Mouse (Mus musculus) heart, embryonic 14.5 days (tissue): ENCODE data around the gene Tmem52b. TPM values are rescaled to one million over a fixed set of nuclear protein-coding genes. Genes with fewer than 3 reads are reported as not detected.

Experiments used
- ATAC-seq: fragments of 200-750 bp; cut with Nextera tagmentation; 2 replicates; pipeline ENCODE4 v1.8.0; 2017; ENCODE audit warnings: low read depth, moderate TSS enrichment; ENCODE audit not compliant: insufficient number of reproducible peaks, insufficient read depth, low FRiP score
- H3K27ac ChIP-seq, 2 experiments: fragments of 200-500 bp in 1 of 2; fragments of 300-500 bp in 1 of 2; sonication (generic) in 1 of 2; replicated peaks in 1 of 2; 2 replicates each; pipeline ENCODE4 v1.5.1; 2012 to 2014; ENCODE audit warnings: low read depth in 2 of 2, low read length in 2 of 2, control low read depth in 1 of 2, mild to moderate bottlenecking in 1 of 2, mixed read lengths in 1 of 2; ENCODE audit not compliant: control insufficient read depth in 1 of 2, insufficient read depth in 1 of 2
- H3K27me3 ChIP-seq: fragments of 300-500 bp; sonication (generic); 2 replicates; pipeline ENCODE4 v1.6.1; 2014; ENCODE audit warnings: mild to moderate bottlenecking, low read length, control low read depth; ENCODE audit not compliant: control insufficient read depth, insufficient read depth
- H3K36me3 ChIP-seq: fragments of 300-500 bp; sonication (generic); 2 replicates; pipeline ENCODE4 v1.6.1; 2014; ENCODE audit warnings: mild to moderate bottlenecking, control low read depth, low read length, mixed read lengths; ENCODE audit not compliant: control insufficient read depth, insufficient read depth
- H3K4me1 ChIP-seq, 2 experiments: fragments of 200-500 bp in 1 of 2; fragments of 300-500 bp in 1 of 2; sonication (generic) in 1 of 2; 2 replicates each; pipeline ENCODE4 v1.6.1; 2012 to 2014; ENCODE audit warnings: low read length in 2 of 2, control low read depth in 1 of 2, mixed read lengths in 1 of 2; ENCODE audit not compliant: control insufficient read depth in 2 of 2, insufficient read depth in 2 of 2
- H3K4me2 ChIP-seq: fragments of 300-500 bp; sonication (generic); 2 replicates; pipeline ENCODE4 v1.6.1; 2014; ENCODE audit warnings: mild to moderate bottlenecking, low read length
- H3K4me3 ChIP-seq, 2 experiments: fragments of 200-500 bp in 1 of 2; fragments of 300-500 bp in 1 of 2; sonication (generic) in 1 of 2; 2 replicates each; pipeline ENCODE4 v1.5.1; 2012 to 2014; ENCODE audit warnings: low read length in 2 of 2, mild to moderate bottlenecking in 2 of 2, control low read depth in 1 of 2, low read depth in 1 of 2, moderate library complexity in 1 of 2; ENCODE audit not compliant: control insufficient read depth in 1 of 2, insufficient read depth in 1 of 2
- H3K9ac ChIP-seq: fragments of 300-500 bp; sonication (generic); 2 replicates; pipeline ENCODE4 v1.6.1; 2014; ENCODE audit warnings: mild to moderate bottlenecking, low read length
- H3K9me3 ChIP-seq: fragments of 300-500 bp; sonication (generic); 2 replicates; pipeline ENCODE4 v1.6.1; 2016; ENCODE audit warnings: low read length, control low read depth; ENCODE audit not compliant: control insufficient read depth
- WGBS: fragments of 180-500 bp; shearing (Covaris S2); extraction: QIAGEN DNeasy Blood & Tissue Kit; methylation state at CpG from one replicate; pipeline ENCODE4 v1.1.7; 2014; 5-methylcytosine and 5-hydroxymethylcytosine counted together
- polyA plus RNA-seq: library from polyadenylated mRNA; unstranded; fragments of >200 nt; fragmentation: Nextera tagmentation; extraction: Ambion mirVana; gene quantifications from 2 replicates; pipeline ENCODE4 v1.2.1, GENCODE M21; 2014

Gene Tmem52b
- polyA plus RNA-seq, 1 experiment from 2014 or later = not detected

DNA sequence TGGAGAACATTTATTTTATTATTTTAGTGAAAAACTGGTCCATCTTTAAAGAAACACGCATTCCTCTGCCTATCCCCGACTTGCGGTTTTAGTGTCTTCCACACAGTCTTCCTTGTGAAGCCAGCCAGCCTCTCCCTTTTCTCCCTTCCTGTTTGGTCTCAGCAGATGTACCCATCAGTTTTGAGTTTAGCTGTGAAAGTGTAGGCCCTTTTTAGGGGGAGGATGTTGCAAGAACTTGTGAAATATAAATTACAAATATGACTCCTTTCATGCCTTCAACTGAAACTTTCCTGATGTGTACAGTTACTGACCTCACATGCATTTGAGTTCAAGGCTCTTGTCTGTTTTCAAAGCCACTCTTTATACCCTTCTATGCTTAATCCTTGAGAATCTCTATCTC lies 2.7 kb downstream of the Tmem52b start:
- H3K9ac ChIP-seq = no peak overlapping the region
- H3K27ac ChIP-seq = no peak overlapping the region
- H3K9me3 ChIP-seq = no peaks in the 10 kb centered on the region
- ATAC-seq = no peak
- no peak overlapping the region for H3K4me2 ChIP-seq
- no peaks in the 10 kb centered on the region for H3K36me3 ChIP-seq
- peaks cover 0 to 4% of the 10 kb centered on the region in 2 experiments; a peak in 1 of 4 replicates for H3K4me1 ChIP-seq
- WGBS = 77% methylated on average over 3 of the region's 3 CpGs
- H3K27me3 ChIP-seq = no peaks in the 10 kb centered on the region
- no peak overlapping the region for H3K4me3 ChIP-seq

DNA sequence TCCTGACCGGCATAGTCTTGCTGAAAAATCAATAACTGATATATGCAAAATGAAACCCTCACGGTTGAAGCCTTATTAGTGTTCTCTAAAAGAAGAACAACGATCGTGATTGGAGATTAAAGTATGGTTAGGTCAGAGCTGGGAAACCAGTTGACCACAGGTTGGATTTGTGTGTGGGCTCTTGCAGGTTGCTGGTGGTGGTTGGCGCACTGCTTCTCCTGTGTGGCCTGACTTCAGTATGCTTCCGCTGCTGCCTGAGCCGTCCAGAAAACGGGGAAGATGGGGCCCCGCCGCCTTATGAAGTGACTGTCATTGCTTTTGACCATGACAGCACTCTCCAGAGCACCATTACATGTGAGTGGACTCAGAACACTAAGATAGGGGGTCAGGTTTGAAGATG lies 4.0 kb downstream of the Tmem52b start:
- WGBS = 86% methylated on average over 10 of the region's 10 CpGs
- Histone ChIP-seq H3K27me3 (no peaks in the 10 kb centered on the region), H3K27ac (no peak overlapping the region), H3K4me2 (no peak overlapping the region), H3K4me3 (no peak overlapping the region), H3K36me3 (no peaks in the 10 kb centered on the region), H3K9me3 (no peaks in the 10 kb centered on the region), H3K9ac (no peak overlapping the region), H3K4me1 (peaks cover 0 to 4% of the 10 kb centered on the region in 2 experiments; a peak in 1 of 4 replicates)
- no peak for ATAC-seq

DNA sequence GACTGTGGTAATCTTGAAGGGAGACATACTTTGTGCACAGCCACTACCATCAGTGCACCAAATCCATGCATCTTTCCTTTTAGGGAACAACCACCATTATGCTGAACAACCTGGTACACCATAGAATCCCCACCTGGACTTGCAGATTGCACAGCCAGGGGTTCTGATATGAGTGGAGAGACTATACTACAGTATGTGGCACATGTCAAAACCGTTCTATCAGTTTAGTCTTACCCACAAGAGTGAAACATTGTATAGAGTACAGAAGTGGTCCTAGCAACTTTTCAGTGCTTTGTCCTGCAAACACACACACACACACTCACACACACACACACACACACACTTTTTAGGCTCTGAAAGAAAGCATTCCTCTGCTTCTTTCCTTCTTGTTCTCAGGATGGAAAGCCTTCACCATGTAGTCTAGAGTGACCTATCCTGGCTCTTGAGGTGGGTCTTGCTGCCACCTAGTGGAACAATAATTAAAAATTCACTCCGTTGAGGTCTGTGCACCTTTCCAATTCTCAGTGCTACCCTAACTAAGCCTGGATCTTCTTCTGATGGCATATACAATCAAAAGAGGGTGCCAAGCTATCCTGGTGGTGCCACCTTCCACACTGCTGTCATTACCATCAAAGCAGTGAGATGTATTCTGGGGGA lies 5.5 kb downstream of the Tmem52b start:
- whole genome bisulfite sequencing = 47% methylated on average over 2 of the region's 2 CpGs
- ATAC-seq = peak; percentile 61; the same call in 1 of the 2 replicates
- Histone ChIP-seq H3K4me3 (no peak overlapping the region), H3K36me3 (no peaks in the 10 kb centered on the region), H3K4me2 (no peak overlapping the region), H3K9me3 (no peaks in the 10 kb centered on the region), H3K4me1 (peaks cover 0 to 4% of the 10 kb centered on the region in 2 experiments; a peak in 1 of 4 replicates), H3K9ac (no peak overlapping the region), H3K27me3 (no peaks in the 10 kb centered on the region), H3K27ac (no peak overlapping the region)

DNA sequence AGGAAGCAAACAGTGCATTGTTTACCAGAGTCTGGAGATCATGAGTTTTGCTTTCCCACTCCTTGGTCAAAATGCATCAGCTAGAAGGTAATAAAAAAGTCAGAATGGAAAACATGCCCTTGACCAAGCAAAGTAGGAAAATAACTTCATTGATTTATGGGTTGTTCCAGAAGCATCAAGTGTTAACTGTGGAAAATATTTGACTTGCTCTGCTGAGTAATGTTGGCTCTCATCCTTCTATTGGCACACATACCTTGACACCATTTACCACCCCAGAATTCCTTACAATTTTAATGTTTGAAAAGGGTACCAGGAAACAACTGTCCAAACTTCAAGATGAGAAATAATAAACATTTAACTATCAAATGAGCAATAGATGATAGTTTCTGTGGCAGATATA lies 13.7 kb downstream of the Tmem52b start:
- Histone ChIP-seq H3K9me3 (no peaks in the 10 kb centered on the region), H3K27ac (no peak overlapping the region), H3K36me3 (no peaks in the 10 kb centered on the region), H3K27me3 (no peaks in the 10 kb centered on the region), H3K4me2 (no peak overlapping the region), H3K4me1 (no peaks in the 10 kb centered on the region), H3K9ac (no peak overlapping the region), H3K4me3 (no peak overlapping the region)
- ATAC-seq = no peak

DNA sequence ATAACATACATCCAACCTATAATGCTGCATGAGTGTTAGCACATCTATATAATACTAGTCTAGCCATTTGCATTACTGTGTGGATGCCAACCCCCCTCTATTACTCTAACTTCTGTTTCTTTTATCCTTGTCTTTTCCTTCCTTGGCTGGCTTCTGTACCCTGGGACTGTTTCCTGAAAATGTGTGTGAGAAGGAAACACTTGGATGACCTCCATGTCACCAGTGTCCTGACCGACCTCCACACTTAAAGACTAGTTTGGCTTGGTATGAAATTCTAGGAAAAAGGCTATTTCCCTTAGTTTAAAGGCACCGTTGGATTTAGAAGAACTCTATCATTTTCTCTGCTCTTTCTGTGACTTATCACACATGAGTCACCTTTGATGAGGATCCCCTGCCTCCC lies 15.1 kb downstream of the Tmem52b start:
- WGBS = 52% methylated on average over 2 of the region's 2 CpGs
- H3K27me3 ChIP-seq = no peaks in the 10 kb centered on the region
- H3K4me2 ChIP-seq = no peak overlapping the region
- H3K9me3 ChIP-seq = no peaks in the 10 kb centered on the region
- H3K4me1 ChIP-seq = no peaks in the 10 kb centered on the region
- H3K27ac ChIP-seq = no peak overlapping the region
- H3K9ac ChIP-seq = no peak overlapping the region
- no peak overlapping the region for H3K4me3 ChIP-seq
- no peak; the same call in 1 of the 2 replicates for ATAC-seq
- no peaks in the 10 kb centered on the region for H3K36me3 ChIP-seq

DNA sequence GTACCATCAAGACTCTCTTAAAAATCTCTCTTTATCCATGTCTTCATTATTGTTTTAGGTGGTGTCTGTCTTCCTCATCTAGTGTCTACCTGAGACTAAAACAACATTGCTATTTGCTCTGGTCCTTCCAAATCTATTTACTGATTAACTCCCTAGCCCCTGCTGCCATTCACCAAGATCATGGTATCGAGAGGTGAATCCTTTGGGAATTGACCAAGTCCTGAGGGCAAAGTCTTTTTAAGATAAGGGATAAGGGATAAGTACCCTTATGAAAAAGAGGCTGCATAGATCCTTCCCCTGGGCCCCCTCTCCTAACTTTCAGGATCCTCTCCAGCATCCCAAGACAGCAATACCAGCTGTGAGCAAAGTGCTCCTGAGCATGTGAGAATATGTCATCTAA lies 17.2 kb downstream of the Tmem52b start:
- Histone ChIP-seq H3K9me3 (no peaks in the 10 kb centered on the region), H3K36me3 (no peaks in the 10 kb centered on the region), H3K4me3 (no peak overlapping the region), H3K27me3 (no peaks in the 10 kb centered on the region), H3K9ac (no peak overlapping the region), H3K4me1 (peaks cover 0 to 3% of the 10 kb centered on the region in 2 experiments; a peak in 2 of 4 replicates), H3K4me2 (no peak overlapping the region), H3K27ac (no peak overlapping the region)
- ATAC-seq = no peak
- 76% methylated on average over 1 of the region's 1 CpGs for WGBS

DNA sequence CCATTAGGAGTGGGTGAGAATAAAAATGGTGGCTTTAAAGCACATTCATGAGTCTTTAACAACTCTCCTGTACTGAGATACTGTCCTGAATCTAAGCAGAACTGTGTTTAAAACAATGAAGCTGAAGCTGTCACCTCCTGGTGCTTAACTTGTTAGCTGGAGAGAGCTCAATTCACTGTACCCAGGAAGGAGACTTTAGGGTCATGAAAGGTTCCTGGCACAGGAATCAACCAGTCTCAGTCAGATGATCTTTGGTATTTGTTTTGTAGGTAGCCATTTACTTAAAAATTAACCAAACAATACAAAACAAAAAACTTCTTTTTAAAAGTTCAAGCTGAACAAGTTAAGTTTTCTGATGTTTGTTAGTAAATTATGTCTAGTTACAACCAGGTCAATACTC lies 17.9 kb downstream of the Tmem52b start:
- Histone ChIP-seq H3K36me3 (no peaks in the 10 kb centered on the region), H3K9me3 (no peaks in the 10 kb centered on the region), H3K27me3 (no peaks in the 10 kb centered on the region), H3K4me1 (peaks cover 2 to 10% of the 10 kb centered on the region in 2 experiments), H3K27ac (no peak overlapping the region), H3K4me3 (no peak overlapping the region), H3K9ac (no peak overlapping the region), H3K4me2 (no peak overlapping the region)
- no peak for ATAC-seq

DNA sequence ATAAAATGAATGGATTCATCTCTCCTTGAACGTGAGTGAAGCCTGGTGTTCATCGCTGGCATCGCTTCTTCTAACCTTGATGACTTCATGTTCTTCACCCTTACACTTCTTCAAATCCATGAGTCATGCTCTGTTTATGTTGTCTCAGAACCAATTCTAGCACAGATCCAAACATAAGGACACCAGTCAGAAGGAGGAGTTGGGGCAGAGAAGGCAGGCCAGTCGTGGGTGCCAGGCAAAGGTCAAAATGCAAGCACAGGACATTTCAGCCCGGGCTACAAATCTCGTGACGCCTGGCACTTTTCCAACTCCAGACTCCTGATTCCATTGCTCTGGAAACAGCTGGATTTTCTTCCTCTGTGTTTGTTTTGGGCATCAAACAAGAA lies 20.2 kb downstream of the Tmem52b start:
- Histone ChIP-seq H3K4me2 (peak overlapping the region; percentile 88), H3K9me3 (no peaks in the 10 kb centered on the region), H3K36me3 (peaks cover 5% of the 10 kb centered on the region), H3K4me1 (peaks cover 8 to 16% of the 10 kb centered on the region in 2 experiments), H3K9ac (peak overlapping the region; percentile 84), H3K27me3 (no peaks in the 10 kb centered on the region), H3K4me3 (peak overlapping the region; percentile 90 to 91), H3K27ac (peak overlapping the region; percentile 46 to 77)
- 30% methylated on average over 7 of the region's 7 CpGs for WGBS
- no peak; the same call in 1 of the 2 replicates for ATAC-seq
